Mouse (Mus musculus): Measurements from ENCODE around the gene Gm10436.
"Not testable (repeated sequence)": the region's sequence is repeated elsewhere in the genome, so short reads cannot be mapped to it uniquely, and the experiment has no call there.

Gene Gm10436

DNA sequence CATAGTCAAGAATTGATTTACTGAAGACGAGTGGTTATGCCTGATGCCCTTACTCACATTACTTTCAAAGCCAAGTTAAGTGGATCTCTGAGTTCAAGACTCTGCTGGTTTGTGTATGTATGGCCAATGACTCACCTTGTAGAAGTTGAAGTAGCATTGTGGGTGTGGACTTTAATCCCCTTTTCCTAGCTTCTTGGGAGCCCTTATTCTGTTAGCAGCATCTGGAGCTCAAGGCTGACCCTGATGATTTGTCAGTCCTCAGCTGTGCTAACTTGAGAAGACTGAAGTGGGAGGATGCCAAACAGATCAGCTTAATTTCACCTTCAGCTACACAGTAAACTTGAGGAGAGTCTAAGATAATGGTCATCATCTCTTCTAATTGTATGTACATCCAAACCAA lies at the start of gene Gm10436:
Gene Gm10436 (minus strand): TSS at position 101 of the 400 bp plus-strand sequence.
- DNase-seq (ENCODE audit: low spot score in 2 of 2): not testable (repeated sequence)

DNA sequence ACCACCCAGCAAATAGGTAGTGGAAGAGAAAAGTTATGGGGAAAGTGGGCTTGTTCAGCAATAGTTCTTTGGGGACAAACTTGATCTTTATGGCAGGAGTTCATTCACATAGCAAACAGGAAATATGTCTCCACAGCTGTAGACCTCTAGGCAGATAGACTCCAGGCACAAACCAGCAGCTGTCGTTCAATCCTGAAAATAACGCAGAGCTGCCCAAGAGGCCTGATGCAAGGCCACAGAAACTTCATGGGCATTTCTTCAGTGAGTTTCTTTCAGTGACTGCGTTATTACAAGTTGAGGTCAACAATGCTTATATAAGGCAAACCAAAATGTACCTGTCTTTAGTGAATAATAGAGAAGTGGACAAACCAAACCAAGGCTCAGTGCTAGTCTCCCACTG lies 37.5 kb upstream of the Gm10436 start:
- no peak for DNase-seq (ENCODE audit: low spot score in 2 of 2)

DNA sequence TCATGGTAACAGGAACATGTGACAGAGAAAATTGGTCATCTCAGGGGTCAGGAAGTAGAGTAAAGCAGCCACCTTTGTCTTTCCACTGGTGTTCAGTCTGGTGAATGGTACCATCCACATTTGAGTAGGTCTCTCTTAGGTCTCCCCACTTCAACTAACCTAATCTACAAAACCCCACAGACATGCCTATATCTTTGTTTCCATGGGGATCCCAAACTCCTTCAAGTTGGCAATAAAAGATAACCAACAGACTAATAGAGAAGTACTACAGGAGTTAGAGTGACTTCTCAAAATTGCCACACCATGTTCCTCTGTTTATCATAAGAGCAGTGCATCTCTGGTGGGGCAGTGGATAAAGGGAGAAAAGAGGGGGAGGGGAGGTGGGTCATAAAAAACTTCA lies 36.2 kb upstream of the Gm10436 start:
- DNase-seq (ENCODE audit: low spot score in 2 of 2): not testable (repeated sequence)

DNA sequence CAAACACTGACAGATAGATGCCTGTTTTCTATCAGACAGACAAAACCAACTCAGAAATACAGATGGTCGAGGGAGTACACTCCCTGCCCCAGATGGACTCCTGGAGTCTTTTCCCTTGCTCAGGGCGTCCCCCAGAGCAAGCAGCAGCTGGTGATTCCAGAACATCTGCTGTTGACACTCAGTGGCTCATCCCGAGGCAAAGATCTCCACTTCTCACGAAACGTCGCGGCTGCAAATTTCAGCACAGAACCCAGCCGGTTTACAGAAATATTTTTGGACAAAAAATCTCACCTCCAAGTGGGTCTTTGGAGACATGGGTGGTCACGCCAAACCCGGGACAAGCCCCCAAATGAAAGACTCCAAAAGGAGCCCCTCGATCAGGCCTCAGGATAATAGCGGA lies 32.7 kb upstream of the Gm10436 start:
- DNase-seq (ENCODE audit: low spot score in 2 of 2): no peak

DNA sequence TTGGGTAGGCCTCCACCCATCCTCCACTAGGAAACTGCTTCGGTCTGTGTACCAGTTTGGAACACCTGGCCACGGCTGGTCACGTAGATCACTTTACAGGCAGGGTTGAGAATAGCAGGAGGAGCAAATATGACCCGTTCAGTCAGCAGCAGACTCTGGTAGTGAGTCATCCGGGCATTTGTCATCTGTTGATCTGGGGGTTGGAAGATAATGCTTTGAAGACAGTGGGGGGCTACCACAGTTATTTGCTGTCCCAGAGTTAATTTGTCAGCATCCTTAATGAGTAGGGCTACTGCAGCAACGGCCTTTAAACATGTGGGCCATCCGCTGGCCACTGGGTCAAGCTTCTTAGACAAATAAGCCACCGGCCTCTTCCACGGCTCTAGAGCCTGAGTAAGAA lies 29.6 kb upstream of the Gm10436 start:
- not testable (repeated sequence) for DNase-seq (ENCODE audit: low spot score in 2 of 2)

DNA sequence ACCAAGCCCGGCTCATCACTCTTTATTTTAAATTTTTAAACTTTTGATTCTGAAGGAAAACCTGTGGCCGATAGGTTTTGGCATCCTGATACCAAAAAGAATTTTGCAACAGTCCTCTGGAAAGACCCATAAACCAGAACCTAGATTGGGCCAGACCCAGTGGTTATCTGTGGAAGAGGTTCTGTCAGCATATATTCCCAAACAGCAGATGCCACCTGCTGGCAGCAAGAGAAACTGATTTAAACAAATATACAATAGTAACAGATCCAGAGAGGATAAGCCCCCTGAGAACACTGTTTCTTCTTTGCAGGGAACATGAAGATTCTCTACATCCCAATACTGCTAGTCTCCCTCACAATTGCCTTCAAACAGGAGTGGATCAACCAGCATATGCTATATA lies 20.9 kb upstream of the Gm10436 start:
- DNase-seq (ENCODE audit: low spot score in 2 of 2): no peak
